Mouse (Mus musculus) MEL (cell line): ENCODE results near the gene 4930442H23Rik. TPM values are rescaled to one million over a fixed set of nuclear protein-coding genes. Genes with fewer than 3 reads are reported as not detected.

ENCODE experiments used
- DNase-seq: peaks from one replicate; pipeline ENCODE4 v3.0.0; 2011; ENCODE audit warnings: low read depth, low spot score
- H3K27ac ChIP-seq: 2 replicates; pipeline ENCODE4 v1.5.1; 2012; ENCODE audit warnings: low read depth, mild to moderate bottlenecking, control low read depth, low read length, moderate library complexity; ENCODE audit not compliant: control insufficient read depth
- H3K27me3 ChIP-seq, 2 experiments: fragments of 150-350 bp in 1 of 2; sonication (generic) in 1 of 2; 2 replicates each; pipeline ENCODE4 v1.6.1; 2012; ENCODE audit warnings: low read length in 2 of 2, mild to moderate bottlenecking in 2 of 2, improper control_type of control experiment in 1 of 2, moderate library complexity in 1 of 2; ENCODE audit not compliant: insufficient read depth in 2 of 2, control insufficient read depth in 1 of 2
- H3K36me3 ChIP-seq, 2 experiments: 2 replicates each; pipeline ENCODE4 v1.6.1; 2012 to 2014; ENCODE audit warnings: low read length in 2 of 2, improper control_type of control experiment in 1 of 2, inconsistent platforms in 1 of 2, mild to moderate bottlenecking in 1 of 2; ENCODE audit not compliant: insufficient read depth in 2 of 2, control insufficient read depth in 1 of 2
- H3K4me1 ChIP-seq, 2 experiments: fragments of 150-350 bp in 1 of 2; sonication (generic) in 1 of 2; 2 replicates each; pipeline ENCODE4 v1.6.1; 2012; ENCODE audit warnings: low read length in 2 of 2, improper control_type of control experiment in 1 of 2, mild to moderate bottlenecking in 1 of 2; ENCODE audit not compliant: insufficient read depth in 2 of 2, control insufficient read depth in 1 of 2
- H3K4me3 ChIP-seq, 2 experiments: fragments of 150-350 bp in 1 of 2; sonication (generic) in 1 of 2; 2 replicates each; pipeline ENCODE4 v1.5.1; 2012; ENCODE audit warnings: low read depth in 2 of 2, low read length in 2 of 2, mild to moderate bottlenecking in 2 of 2, moderate library complexity in 2 of 2, control low read depth in 1 of 2, improper control_type of control experiment in 1 of 2; ENCODE audit not compliant: control insufficient read depth in 1 of 2, insufficient read depth in 1 of 2
- H3K79me2 ChIP-seq: 2 replicates; pipeline ENCODE4 v1.6.1; 2012; ENCODE audit warnings: mild to moderate bottlenecking, low read length, moderate library complexity; ENCODE audit not compliant: control insufficient read depth, poor library complexity, insufficient read depth
- H3K9ac ChIP-seq: 2 replicates; pipeline ENCODE4 v1.6.1; 2012; ENCODE audit warnings: low read depth, mild to moderate bottlenecking, control low read depth, low read length, moderate library complexity; ENCODE audit not compliant: control insufficient read depth, poor library complexity, severe bottlenecking
- H3K9me3 ChIP-seq: fragments of 150-350 bp; sonication (generic); replicated peaks from 2 replicates; pipeline ENCODE4 v1.6.1; 2012; ENCODE audit warnings: mild to moderate bottlenecking, low read length, improper control_type of control experiment, moderate library complexity; ENCODE audit not compliant: insufficient read depth
- BHLHE40 ChIP-seq: IDR thresholded peaks from 2 replicates; pipeline ENCODE4 v1.6.1; 2012; ENCODE audit warnings: low read depth, mild to moderate bottlenecking, inconsistent platforms, low read length, improper control_type of control experiment, borderline replicate concordance
- CHD1 ChIP-seq: IDR thresholded peaks from 2 replicates; pipeline ENCODE4 v1.6.1; 2012; ENCODE audit warnings: low read depth, mild to moderate bottlenecking, inconsistent platforms, low read length, improper control_type of control experiment
- CHD2 ChIP-seq: IDR thresholded peaks from 2 replicates; pipeline ENCODE4 v1.6.1; 2011; ENCODE audit warnings: low read length, improper control_type of control experiment
- ELF1 ChIP-seq: IDR thresholded peaks from 2 replicates; pipeline ENCODE4 v1.6.1; 2014; ENCODE audit warnings: low read depth, mild to moderate bottlenecking, inconsistent platforms, low read length, improper control_type of control experiment, moderate library complexity
- ETS1 ChIP-seq: IDR thresholded peaks from 2 replicates; pipeline ENCODE4 v1.6.1; 2012; ENCODE audit warnings: low read depth, mild to moderate bottlenecking, inconsistent platforms, low read length, improper control_type of control experiment, moderate library complexity
- MAX ChIP-seq: IDR thresholded peaks from 2 replicates; pipeline ENCODE4 v1.6.1; 2011; ENCODE audit warnings: low read length, improper control_type of control experiment
- MAZ ChIP-seq: IDR thresholded peaks from 2 replicates; pipeline ENCODE4 v1.6.1; 2012; ENCODE audit warnings: low read depth, mild to moderate bottlenecking, inconsistent platforms, low read length, improper control_type of control experiment
- MEF2A ChIP-seq: IDR thresholded peaks from 2 replicates; pipeline ENCODE4 v1.6.1; 2014; ENCODE audit warnings: low read depth, mild to moderate bottlenecking, inconsistent platforms, low read length, improper control_type of control experiment; ENCODE audit not compliant: poor library complexity, insufficient replicate concordance, severe bottlenecking; ENCODE audit errors: extremely low read depth
- MXI1 ChIP-seq: IDR thresholded peaks from 2 replicates; pipeline ENCODE4 v1.6.1; 2011; ENCODE audit warnings: mild to moderate bottlenecking, low read depth, low read length, improper control_type of control experiment
- MYB ChIP-seq: IDR thresholded peaks from 2 replicates; pipeline ENCODE4 v1.6.1; 2011; ENCODE audit warnings: mild to moderate bottlenecking, low read depth, low read length, improper control_type of control experiment
- MYC ChIP-seq: IDR thresholded peaks from 2 replicates; pipeline ENCODE4 v1.6.1; 2011; ENCODE audit warnings: low read depth, mild to moderate bottlenecking, low read length, improper control_type of control experiment, moderate library complexity
- POLR2A ChIP-seq, 2 experiments: IDR thresholded peaks; 2 replicates each; pipeline ENCODE4 v1.6.1; 2011 to 2012; ENCODE audit warnings: low read length in 2 of 2, mild to moderate bottlenecking in 2 of 2, control low read depth in 1 of 2, improper control_type of control experiment in 1 of 2, low read depth in 1 of 2, moderate library complexity in 1 of 2; ENCODE audit not compliant: control insufficient read depth in 1 of 2, insufficient read depth in 1 of 2, poor library complexity in 1 of 2
- POLR2AphosphoS5 ChIP-seq: IDR thresholded peaks from 2 replicates; pipeline ENCODE4 v1.6.1; 2012; ENCODE audit warnings: low read depth, borderline replicate concordance, mild to moderate bottlenecking, inconsistent platforms, low read length, moderate library complexity, mixed read lengths
- SIN3A ChIP-seq: IDR thresholded peaks from 2 replicates; pipeline ENCODE4 v1.6.1; 2012; ENCODE audit warnings: low read length, improper control_type of control experiment, inconsistent platforms
- TBP ChIP-seq: IDR thresholded peaks from 2 replicates; pipeline ENCODE4 v1.8.0; 2011; ENCODE audit warnings: low read depth, low read length, improper control_type of control experiment
- USF1 ChIP-seq: IDR thresholded peaks from 2 replicates; pipeline ENCODE4 v1.6.1; 2014; ENCODE audit warnings: low read depth, mild to moderate bottlenecking, inconsistent platforms, low read length, improper control_type of control experiment, moderate library complexity
- USF2 ChIP-seq, 2 experiments: IDR thresholded peaks; 2 replicates each; pipeline ENCODE4 v1.6.1; 2011 to 2012; ENCODE audit warnings: improper control_type of control experiment in 2 of 2, low read length in 2 of 2, borderline replicate concordance in 1 of 2, inconsistent platforms in 1 of 2, low read depth in 1 of 2, mild to moderate bottlenecking in 1 of 2; ENCODE audit not compliant: insufficient read depth in 1 of 2
- ZC3H11A ChIP-seq: IDR thresholded peaks from 2 replicates; pipeline ENCODE4 v1.6.1; 2012; ENCODE audit warnings: low read depth, mild to moderate bottlenecking, inconsistent platforms, low read length, improper control_type of control experiment
- ZKSCAN1 ChIP-seq: IDR thresholded peaks from 2 replicates; pipeline ENCODE4 v1.6.1; 2012; ENCODE audit warnings: low read depth, mild to moderate bottlenecking, inconsistent platforms, low read length, improper control_type of control experiment, moderate library complexity
- polyA plus RNA-seq, 2 experiments: library from polyadenylated mRNA; stranded (reverse) in 1 of 2; unstranded in 1 of 2; fragments of >175 nt in 1 of 2; fragments of >200 nt in 1 of 2; gene quantifications; 2 replicates each; pipeline versions ENCODE4 v1.2.1 to v1.2.4; 2012; ENCODE audit warnings: low replicate concordance in 2 of 2, low read depth in 1 of 2; ENCODE audit not compliant: insufficient read length in 2 of 2, insufficient read depth in 1 of 2, missing spikeins in 1 of 2
- total RNA-seq: library from RNA; depleted of rRNA; stranded (reverse); fragments of 300-350 nt; gene quantifications from 2 replicates; pipeline ENCODE4 v1.2.3, GENCODE M21; 2012

The 4930442H23Rik gene
- total and polyA plus RNA-seq, 3 experiments, result 0.31 to 0.42 TPM; not detected in 1

- TF ChIP-seq ETS1 (no peak), SIN3A (peak; percentile 83), POLR2AphosphoS5 (no peak), ELF1 (peak; percentile 51), CHD1 (no peak; the same call in 1 of the 2 replicates), MYB (no peak), ZKSCAN1 (peak; percentile 8; the same call in 1 of the 2 replicates), BHLHE40 (no peak), USF2 (IDR thresholded peaks at IDR 0.05; ENCODE audit: borderline replicate concordance in 1 of 2, insufficient read depth in 1 of 2, low read depth in 1 of 2, low read length in 2 of 2) (no peak), MAX (no peak), MYC (peak; percentile 46; the same call in 1 of the 2 replicates), CHD2 (peak; percentile 83)
Observed at GRCm38 (mm10) chr10:81137252-81138130, 46.2 kb downstream of the 4930442H23Rik start (continued).

- H3K27me3 ChIP-seq, result no peaks in the 10 kb centered on the region
- peaks cover 51% of the 10 kb centered on the region for H3K79me2 ChIP-seq
- H3K4me3 ChIP-seq, result peak overlapping the region; percentile 88 to 97
- peak overlapping the region; percentile 96 for H3K27ac ChIP-seq
- peaks cover 0 to 16% of the 10 kb centered on the region in 2 experiments; a peak in 3 of 4 replicates for H3K36me3 ChIP-seq
- no peaks in the 10 kb centered on the region for H3K9me3 ChIP-seq
- H3K9ac ChIP-seq, result peak overlapping the region; percentile 95
- TF ChIP-seq POLR2A (IDR thresholded peaks at IDR 0.05; ENCODE audit: control insufficient read depth in 1 of 2, insufficient read depth in 1 of 2, low read depth in 1 of 2, low read length in 2 of 2, poor library complexity in 1 of 2) (0 out of 4 replicates have a peak, but pooled peaks of 1 of the 2 experiments have one; percentile 0), TBP (peak; percentile 9; the same call in 1 of the 2 replicates), MEF2A (no peak), ZC3H11A (no peak), ELF1 (no peak), MXI1 (0 out of 2 replicates have a peak, but pooled peaks have one; percentile 44), ZKSCAN1 (0 out of 2 replicates have a peak, but pooled peaks have one; percentile 36), CHD1 (0 out of 2 replicates have a peak, but pooled peaks have one; percentile 11), BHLHE40 (peak; percentile 49; the same call in 1 of the 2 replicates), MAZ (peak; percentile 64; the same call in 1 of the 2 replicates), USF1 (0 out of 2 replicates have a peak, but pooled peaks have one; percentile 4)
- TF ChIP-seq, all 39 proteins: peak for 8
- DNase-seq, result peak; percentile 83
- peaks cover 2 to 14% of the 10 kb centered on the region in 2 experiments; a peak in 3 of 4 replicates for H3K4me1 ChIP-seq
Observed at GRCm38 (mm10) chr10:81136706-81137231, 46.9 kb downstream of the 4930442H23Rik start.
